Mouse (Mus musculus) embryonic fibroblast, embryonic 13.5 days (primary cell): ENCODE results near the gene Lrp4. TPM values are rescaled to one million over a fixed set of nuclear protein-coding genes. Genes with fewer than 3 reads are reported as not detected.

Source experiments
- H3K27ac ChIP-seq: 2 replicates; pipeline ENCODE4 v1.5.1; 2012; ENCODE audit warnings: low read length, control low read depth, inconsistent platforms; ENCODE audit not compliant: insufficient read depth
- H3K4me1 ChIP-seq: 2 replicates; pipeline ENCODE4 v1.6.1; 2011; ENCODE audit warnings: low read length; ENCODE audit not compliant: control insufficient read depth, insufficient read depth
- H3K4me3 ChIP-seq: 2 replicates; pipeline ENCODE4 v1.5.1; 2011; ENCODE audit warnings: mild to moderate bottlenecking, control low read depth, low read length; ENCODE audit not compliant: insufficient read depth
- CTCF ChIP-seq: IDR thresholded peaks from 2 replicates; pipeline ENCODE4 v1.5.1; 2011; ENCODE audit warnings: mild to moderate bottlenecking, control low read depth, low read length, moderate library complexity, borderline replicate concordance; ENCODE audit not compliant: insufficient read depth
- POLR2A ChIP-seq: IDR thresholded peaks from 2 replicates; pipeline ENCODE4 v1.6.1; 2011; ENCODE audit warnings: low read depth, mild to moderate bottlenecking, control low read depth, low read length, moderate library complexity
- polyA plus RNA-seq: library from polyadenylated mRNA; stranded (reverse); fragments of >200 nt; gene quantifications from 2 replicates; pipeline ENCODE4 v1.2.4, GENCODE M21; 2011; ENCODE audit warnings: low read depth; ENCODE audit not compliant: missing spikeins, insufficient read length

Lrp4 gene
- polyA plus RNA-seq, 1 experiment, result 7.0 TPM

GRCm38 (mm10) chr2:91527147-91527486, 69.8 kb downstream of the Lrp4 start:
- Histone ChIP-seq H3K4me3 (peak overlapping the region; percentile 71), H3K4me1 (no peaks in the 10 kb centered on the region), H3K27ac (no peak overlapping the region)
- no peak for TF ChIP-seq POLR2A
- no peak for TF ChIP-seq CTCF

- H3K4me3 ChIP-seq, result no peak overlapping the region
- no peak overlapping the region for H3K27ac ChIP-seq
Measured at GRCm38 (mm10) chr2:91537588-91538205, 80.4 kb downstream of the Lrp4 start.

More at GRCm38 (mm10) chr2:91537588-91538205, 80.4 kb downstream of the Lrp4 start:
- peaks cover 2% of the 10 kb centered on the region; the same call in 1 of the 2 replicates for H3K4me1 ChIP-seq
- TF ChIP-seq POLR2A, result no peak
- TF ChIP-seq CTCF, result no peak

Other genes starting within 250 kb of the Lrp4 start
- 5.6 and 8.4 TPM in 2 replicates for gene Ddb2, start 220.5 kb upstream of the Lrp4 start, polyA plus RNA-seq
- gene Pacsin3, start 201.6 kb upstream of the Lrp4 start, polyA plus RNA-seq, result 22.0 and 25.5 TPM in 2 replicates
- gene Arfgap2, start 192.5 kb upstream of the Lrp4 start, polyA plus RNA-seq, result 50.4 and 67.0 TPM in 2 replicates
- gene 1110051M20Rik, start 12.8 kb upstream of the Lrp4 start, polyA plus RNA-seq, result 36.3 and 44.5 TPM in 2 replicates
- gene Ckap5, start 69.3 kb downstream of the Lrp4 start, polyA plus RNA-seq, result 79.8 and 102 TPM in 2 replicates
- gene F2, start 178.9 kb downstream of the Lrp4 start, polyA plus RNA-seq, result not detected in 2 replicates
- 14.8 and 17.1 TPM in 2 replicates for gene Zfp408, start 192.3 kb downstream of the Lrp4 start, polyA plus RNA-seq
- 249 and 267 TPM in 2 replicates for gene Arhgap1, start 192.3 kb downstream of the Lrp4 start, polyA plus RNA-seq